Mouse (Mus musculus): Measurements from ENCODE around the gene Luc7l3.
"Not testable (repeated sequence)": the region's sequence is repeated elsewhere in the genome, so short reads cannot be mapped to it uniquely, and the experiment has no call there.

The Luc7l3 gene

DNA sequence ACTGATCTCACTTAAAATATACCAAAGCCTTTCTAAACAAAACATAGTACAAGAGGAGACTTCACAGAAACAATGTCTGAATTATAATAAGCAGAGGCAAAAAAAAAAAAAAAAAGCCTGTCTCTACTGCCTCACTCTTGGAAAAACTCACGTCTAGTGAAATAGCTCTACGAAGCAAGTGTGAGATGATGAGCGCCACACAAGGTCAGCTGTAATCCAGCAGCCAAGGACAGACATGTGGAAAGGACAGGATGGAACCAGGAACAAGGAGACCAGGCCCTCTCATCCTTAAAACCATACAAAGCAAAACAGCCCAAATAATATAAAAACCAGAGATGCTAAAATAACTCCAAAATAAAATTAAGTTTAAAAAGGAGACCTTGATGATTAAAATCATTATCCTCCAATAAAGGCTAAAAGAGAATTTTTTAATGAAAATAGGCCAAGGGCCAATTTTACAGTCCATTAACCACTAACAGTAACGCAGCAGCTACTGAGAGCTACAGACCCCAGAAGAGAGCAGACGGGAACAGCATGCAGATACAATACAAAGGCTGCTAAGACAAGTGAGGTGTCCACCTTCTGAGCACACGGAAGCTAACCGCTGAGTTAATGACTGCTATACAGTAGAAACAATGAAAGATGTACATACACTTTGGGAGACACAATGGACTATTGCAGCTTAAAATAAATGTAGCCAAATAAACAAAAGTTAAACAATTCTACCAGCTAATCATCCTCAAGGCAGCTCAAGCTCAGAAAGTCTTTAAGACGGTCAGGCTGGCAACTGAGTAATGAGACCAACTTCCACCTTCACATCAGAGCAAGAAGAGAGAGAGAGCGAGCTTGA is 26.6 kb downstream of the Luc7l3 start:
- DNase-seq (ENCODE audit: low read depth, low spot score): no peak

- DNase-seq (ENCODE audit: low read depth, low spot score): no peak
Observed at GRCm38 (mm10) chr11:94290062-94290740, 31.6 kb downstream of the Luc7l3 start.

DNA sequence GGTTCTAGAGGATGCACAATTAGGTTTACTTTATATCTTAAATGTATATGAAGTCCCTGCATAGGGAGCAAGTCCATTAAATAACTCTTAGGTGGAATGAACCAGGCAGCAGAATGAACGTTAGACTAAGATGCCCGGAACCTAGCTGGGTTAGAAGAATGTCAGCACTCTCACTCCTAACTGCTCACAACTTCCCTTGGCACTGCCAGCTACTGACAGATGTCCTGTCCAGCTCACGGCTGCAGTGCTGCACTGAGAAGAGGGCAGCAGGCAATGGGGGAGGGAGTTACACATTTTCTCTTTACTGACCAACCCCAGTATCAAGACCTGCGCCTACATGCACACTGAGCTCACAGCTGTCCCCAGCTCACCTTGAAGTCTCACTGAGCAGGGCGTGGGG is 34.7 kb downstream of the Luc7l3 start:
- no peak for DNase-seq (ENCODE audit: low read depth, low spot score)

GRCm38 (mm10) chr11:94285886-94286574 is 35.8 kb downstream of the Luc7l3 start:
- no peak for DNase-seq (ENCODE audit: low read depth, low spot score)

DNA sequence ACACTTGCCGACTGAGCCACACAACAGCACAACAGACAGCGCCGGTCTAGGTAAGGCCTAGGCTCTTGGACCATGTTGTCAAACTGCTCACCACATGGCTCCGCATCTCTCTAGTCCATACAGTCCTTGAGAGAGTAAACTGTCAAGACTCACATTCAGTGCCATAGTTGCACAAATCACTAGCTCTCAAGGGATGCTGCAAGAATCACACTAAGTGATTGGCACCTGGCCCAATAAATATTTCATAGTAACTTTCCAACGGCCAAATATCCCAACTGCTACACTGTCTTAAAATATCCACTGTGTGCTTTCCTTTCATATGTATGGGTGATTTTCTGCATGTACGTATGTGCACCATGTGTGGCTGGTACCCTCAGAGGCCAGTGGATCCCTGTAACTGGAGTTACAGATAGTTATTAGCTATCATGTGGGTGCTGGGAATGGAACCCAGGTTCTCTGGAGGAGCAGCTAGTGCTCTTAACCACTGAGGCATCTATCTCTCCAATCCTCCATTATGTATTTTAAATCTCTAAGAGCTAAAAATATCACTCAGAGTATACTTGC is 38.2 kb downstream of the Luc7l3 start:
- no peak for DNase-seq (ENCODE audit: low read depth, low spot score)

- DNase-seq (ENCODE audit: low read depth, low spot score): no peak
Observed at GRCm38 (mm10) chr11:94282291-94282690, 39.5 kb downstream of the Luc7l3 start.

DNA sequence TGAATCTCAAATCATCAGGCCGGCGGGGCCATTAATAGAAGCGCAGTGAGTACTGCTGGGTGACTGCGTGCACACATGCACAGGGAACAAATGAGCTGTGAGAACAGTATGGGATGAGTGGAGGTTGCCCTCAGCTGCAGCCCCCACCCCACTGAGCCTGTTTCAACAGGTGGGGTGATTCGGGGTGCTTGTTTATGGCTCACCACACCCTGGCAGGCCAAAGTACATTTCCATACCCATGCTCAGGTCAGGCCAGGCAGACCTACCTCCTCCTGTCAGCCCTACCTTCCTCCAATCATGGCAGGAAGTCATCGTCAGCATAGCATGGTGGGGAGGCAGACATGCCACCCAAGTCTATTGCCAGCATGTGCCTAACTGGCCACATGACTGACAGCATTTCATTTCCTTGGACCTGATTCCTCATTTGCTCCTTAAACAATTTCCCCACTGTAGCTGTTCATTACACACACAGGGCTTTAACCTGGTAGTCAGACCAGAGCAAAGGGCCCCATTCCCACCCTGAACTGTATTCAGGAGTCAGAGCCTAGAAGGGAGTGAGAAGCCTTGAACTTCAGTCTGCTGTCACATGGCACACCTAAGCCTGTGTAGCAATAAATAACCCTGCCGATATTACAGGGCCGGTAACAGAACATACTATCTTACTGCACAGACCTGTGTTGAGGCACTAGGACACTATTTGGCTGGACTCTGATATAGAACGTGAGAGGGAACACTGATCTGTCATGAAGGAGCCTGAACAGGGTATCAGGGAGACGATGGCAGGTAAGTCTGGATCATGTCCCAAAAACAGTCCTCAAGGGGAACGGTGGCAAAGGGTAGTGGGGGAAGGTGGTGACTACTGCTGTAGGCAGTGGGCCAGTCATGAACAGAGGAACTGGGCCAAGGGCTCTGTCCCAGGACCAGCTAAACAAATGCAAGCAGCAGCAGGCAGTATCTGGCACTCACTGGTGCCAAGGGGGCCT is 40.3 kb downstream of the Luc7l3 start, which contains the start of gene Gm21885:
TSS of gene Gm21885 (plus strand) at position 675 of the 983 bp plus-strand sequence.
- DNase-seq (ENCODE audit: low read depth, low spot score): no peak

GRCm38 (mm10) chr11:94276869-94277337 is 44.9 kb downstream of the Luc7l3 start:
- DNase-seq (ENCODE audit: low read depth, low spot score): peak; percentile 96

GRCm38 (mm10) chr11:94275686-94276085 is 46.1 kb downstream of the Luc7l3 start:
- DNase-seq (ENCODE audit: low read depth, low spot score): no peak

GRCm38 (mm10) chr11:94275226-94275625 is 46.6 kb downstream of the Luc7l3 start:
- DNase-seq (ENCODE audit: low read depth, low spot score): no peak

- peak; percentile 35 for DNase-seq (ENCODE audit: low read depth, low spot score)
Observed at GRCm38 (mm10) chr11:94274206-94274867, 47.5 kb downstream of the Luc7l3 start.

GRCm38 (mm10) chr11:94272960-94273927 is 48.5 kb downstream of the Luc7l3 start:
- no peak for DNase-seq (ENCODE audit: low read depth, low spot score)

DNA sequence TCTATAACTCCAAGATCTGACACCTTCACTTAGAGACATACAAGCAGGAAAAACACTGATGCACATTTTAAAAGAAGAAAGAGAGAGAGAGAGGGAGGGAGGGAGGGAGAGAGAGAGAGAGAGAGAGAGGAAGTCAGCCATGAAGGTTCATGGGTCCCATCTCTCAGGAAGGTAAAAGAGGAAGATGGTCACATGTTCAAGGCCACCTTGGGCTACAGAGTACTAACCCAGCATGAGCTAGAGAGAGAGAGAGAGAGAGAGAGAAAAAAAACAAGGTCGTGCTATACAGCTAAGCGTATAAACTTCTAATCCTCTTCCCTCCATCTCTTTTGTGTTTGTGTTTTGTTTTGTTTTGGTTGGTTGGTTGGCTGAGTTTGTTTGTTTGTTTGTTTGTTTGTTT is 50.8 kb downstream of the Luc7l3 start:
- no peak for DNase-seq (ENCODE audit: low read depth, low spot score)

DNA sequence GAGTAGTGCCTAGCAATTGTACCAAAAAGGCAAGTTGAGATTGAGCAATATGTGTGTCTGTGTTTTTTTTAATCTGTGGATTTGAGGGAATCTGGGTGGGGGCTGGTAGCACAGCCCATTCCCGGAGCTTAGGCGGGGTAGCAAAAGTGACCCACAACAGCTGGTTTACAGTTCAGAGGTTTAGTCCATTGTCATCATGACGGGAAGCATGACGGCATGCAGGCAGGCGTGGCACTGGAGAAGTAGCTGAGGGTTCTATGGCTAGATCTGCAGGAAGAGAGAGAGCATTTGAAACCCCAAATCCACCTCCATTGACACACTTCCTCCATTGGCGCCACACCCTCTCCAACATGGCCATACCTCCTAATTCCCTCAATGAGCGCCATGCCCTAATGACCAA is 51.9 kb downstream of the Luc7l3 start:
- DNase-seq (ENCODE audit: low read depth, low spot score): no peak

GRCm38 (mm10) chr11:94268761-94269160 is 53.0 kb downstream of the Luc7l3 start:
- no peak for DNase-seq (ENCODE audit: low read depth, low spot score)

- not testable (repeated sequence) for DNase-seq (ENCODE audit: low read depth, low spot score)
Observed at GRCm38 (mm10) chr11:94266155-94266554, 55.6 kb downstream of the Luc7l3 start.

DNA sequence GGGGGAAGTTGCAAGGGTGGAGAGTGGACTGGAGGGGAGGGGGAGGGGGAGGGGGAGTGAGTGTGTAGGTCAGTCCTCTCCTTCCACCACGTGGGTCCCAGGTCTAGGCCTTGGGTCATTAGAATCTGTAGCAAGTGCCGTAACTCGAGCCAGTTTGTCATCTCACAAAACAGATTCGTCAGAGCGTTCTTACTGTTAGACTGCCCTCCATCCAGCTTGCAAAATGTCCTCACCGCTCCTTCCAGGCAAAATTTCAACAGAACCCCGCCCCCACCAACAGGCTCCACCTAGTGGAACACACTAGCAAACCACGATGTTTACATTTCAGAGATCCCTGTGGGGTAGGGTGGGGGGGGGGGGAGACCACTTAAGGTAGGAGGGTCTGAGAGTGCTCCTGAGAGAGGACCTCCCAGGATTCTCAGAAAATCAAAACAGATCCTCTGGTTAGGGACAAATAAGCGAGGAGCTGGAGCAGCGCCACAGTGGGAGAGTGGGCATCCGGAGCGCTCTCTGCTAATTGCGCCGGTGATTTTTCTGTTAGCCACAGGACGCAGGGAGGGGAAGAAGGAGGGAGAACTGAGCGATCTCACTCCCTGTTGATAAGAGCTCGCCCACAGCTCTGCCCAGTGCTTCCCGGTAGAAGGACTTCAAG is 56.5 kb downstream of the Luc7l3 start:
- DNase-seq (ENCODE audit: low read depth, low spot score): peak; percentile 77

All from ZHBTc4 (cell line).